Comparison of ENCODE assay signal across 19 mouse cellular contexts in genomic region chr19:53452360-53452759, GRCm38 (mm10).
DNase-seq lines count a peak whose midpoint lies in the region; TF ChIP-seq lines count a peak whose summit lies in the region.
"Had no signal": no experiment of that assay in that cellular context is flagged by ENCODE, and none has a peak within 500 bp of the region (broad histone marks: within the 10 kb centered on the region; RNA-seq: fewer than 3 reads in every experiment).

No protein-coding gene starts in this region.

- no peaks in the 10 kb centered on the region for H3K36me3 ChIP-seq in heart, embryonic 10.5 days
- H3K36me3 ChIP-seq: embryonic facial prominence, embryonic 12.5 days; limb, embryonic 15.5 days; liver, embryonic 15.5 days; stomach, embryonic 15.5 days had no signal

- no peak overlapping the region for H3K4me3 ChIP-seq in heart, embryonic 10.5 days
- no peak overlapping the region for H3K4me3 ChIP-seq in lung, adult 2 months (replicated peaks; ENCODE audit: extremely low read depth, low read depth, low read length)
- H3K4me3 ChIP-seq: embryonic facial prominence, embryonic 12.5 days; erythroblast, embryonic 14.5 days; limb, embryonic 15.5 days; liver, embryonic 15.5 days; stomach, embryonic 15.5 days had no signal

- H3K27ac ChIP-seq in heart, embryonic 10.5 days: no peak overlapping the region
- H3K27ac ChIP-seq: embryonic facial prominence, embryonic 12.5 days; limb, embryonic 15.5 days; liver, embryonic 15.5 days; stomach, embryonic 15.5 days had no signal

- peak; percentile 66 for DNase-seq in cerebellum, adult 9-11 months
- no peak for DNase-seq in cerebellum, adult 8-10 months
- DNase-seq in heart, postnatal 4 days: peak; percentile 37
- no peak for DNase-seq in heart, embryonic 10.5 days (ENCODE audit: low spot score)
- DNase-seq in lung, adult 2 months: peak; percentile 17
- DNase-seq in lung, postnatal 25 days (ENCODE audit: low spot score): no peak
- DNase-seq in thymus, postnatal 14 days: no peak
- DNase-seq: adrenal gland, adult 8-10 months; B cell, adult 2 months; forebrain, postnatal 0 days; gastrocnemius, postnatal 36 days; lung, postnatal 10 days; retina, postnatal 1 day; thymus, adult 2 months had no signal

- 40% methylated on average over 3 of the region's 3 CpGs for WGBS in heart, embryonic 10.5 days
- WGBS in lung, adult 2 months: 15% methylated on average over 3 of the region's 3 CpGs

- H3K4me1 ChIP-seq in heart, embryonic 10.5 days: peaks cover 43% of the 10 kb centered on the region
- H3K4me1 ChIP-seq in lung, adult 2 months (ENCODE audit: control insufficient read depth, insufficient read depth, low read length): no peaks in the 10 kb centered on the region

- H3K9me3 ChIP-seq in heart, embryonic 10.5 days: no peaks in the 10 kb centered on the region
- H3K9me3 ChIP-seq: embryonic facial prominence, embryonic 12.5 days; limb, embryonic 15.5 days; liver, embryonic 15.5 days; stomach, embryonic 15.5 days had no signal

- H3K27me3 ChIP-seq in heart, embryonic 10.5 days (ENCODE audit: insufficient read depth, poor library complexity, severe bottlenecking): peaks cover 4% of the 10 kb centered on the region; the same call in 1 of the 2 replicates
- H3K27me3 ChIP-seq: embryonic facial prominence, embryonic 12.5 days; liver, embryonic 15.5 days; stomach, embryonic 15.5 days had no signal

- no peak for TF ChIP-seq CTCF in lung, adult 2 months (IDR thresholded peaks at IDR 0.05; ENCODE audit: insufficient read depth, low read length)

- no peak for TF ChIP-seq POLR2A in lung, adult 2 months (IDR thresholded peaks at IDR 0.05; ENCODE audit: borderline replicate concordance, extremely low read depth, low read depth, low read length)

Comparison
In these comparisons a context has a peak if more than half of its experiments do, and no peak if none do; other contexts are left out.
1. DNase-seq: peak in cerebellum, adult 9-11 months (single experiment), heart, postnatal 4 days (single experiment) and lung, adult 2 months (single experiment); none in cerebellum, adult 8-10 months (single experiment), heart, embryonic 10.5 days (single experiment), lung, postnatal 25 days (single experiment) and thymus, postnatal 14 days (single experiment).